Mouse (Mus musculus) fat pad, adult 2 months (tissue): Measurements from ENCODE around the gene AI481877.

Experiments used
- DNase-seq: peaks from one replicate; pipeline ENCODE4 v3.0.0-alpha.2; 2011; ENCODE audit warnings: low read depth, low spot score; ENCODE audit errors: extremely low read depth

AI481877 gene

GRCm38 (mm10) chr4:59128935-59129334, 9.8 kb downstream of the AI481877 start:
- DNase-seq: no peak

GRCm38 (mm10) chr4:59125053-59125452, 13.7 kb downstream of the AI481877 start:
- no peak for DNase-seq

GRCm38 (mm10) chr4:59123557-59123956, 15.2 kb downstream of the AI481877 start:
- DNase-seq: no peak

- no peak for DNase-seq
Measured at GRCm38 (mm10) chr4:59117644-59118495, 20.9 kb downstream of the AI481877 start.

- DNase-seq: no peak
Measured at GRCm38 (mm10) chr4:59108721-59109120, 30.1 kb downstream of the AI481877 start.

GRCm38 (mm10) chr4:59107886-59108285, 30.9 kb downstream of the AI481877 start:
- DNase-seq: no peak

GRCm38 (mm10) chr4:59106661-59107060, 32.1 kb downstream of the AI481877 start:
- DNase-seq: no peak

- DNase-seq: no peak
Measured at GRCm38 (mm10) chr4:59104166-59104565, 34.6 kb downstream of the AI481877 start.

GRCm38 (mm10) chr4:59096393-59096792, 42.4 kb downstream of the AI481877 start:
- DNase-seq: no peak

GRCm38 (mm10) chr4:59089391-59089790, 49.4 kb downstream of the AI481877 start:
- DNase-seq: no peak

- no peak for DNase-seq
Measured at GRCm38 (mm10) chr4:59083430-59083829, 55.4 kb downstream of the AI481877 start.

- no peak for DNase-seq
Measured at GRCm38 (mm10) chr4:59069276-59069675, 69.5 kb downstream of the AI481877 start.

- no peak for DNase-seq
Measured at GRCm38 (mm10) chr4:59062526-59062925, 76.3 kb downstream of the AI481877 start.

- DNase-seq: no peak
Measured at GRCm38 (mm10) chr4:59057929-59058328, 80.9 kb downstream of the AI481877 start.

GRCm38 (mm10) chr4:59051081-59051480, 87.7 kb downstream of the AI481877 start:
- no peak for DNase-seq

GRCm38 (mm10) chr4:59047222-59047621, 91.6 kb downstream of the AI481877 start:
- DNase-seq: no peak

- DNase-seq: no peak
Measured at GRCm38 (mm10) chr4:59043891-59044290, 94.9 kb downstream of the AI481877 start.

GRCm38 (mm10) chr4:59043074-59043473, 95.7 kb downstream of the AI481877 start:
- DNase-seq: no peak

- no peak for DNase-seq
Measured at GRCm38 (mm10) chr4:59040397-59041287, 98.1 kb downstream of the AI481877 start.

- DNase-seq: no peak
Measured at GRCm38 (mm10) chr4:59037525-59037924, 101.3 kb downstream of the AI481877 start.

GRCm38 (mm10) chr4:59036490-59037127, 102.2 kb downstream of the AI481877 start:
- no peak for DNase-seq
